Mouse (Mus musculus) embryonic facial prominence, embryonic 10.5 days (tissue): ENCODE data around the gene Trmt112. TPM values are rescaled to one million over a fixed set of nuclear protein-coding genes. Genes with fewer than 3 reads are reported as not detected.
A peak's percentile ranks its signal among the peaks of the same experiment; 100 is the strongest.

Experiments
- DNase-seq: peaks from one replicate; pipeline ENCODE4 v3.0.0-alpha.2; 2017; ENCODE audit warnings: low spot score
- H3K27ac ChIP-seq: fragments of 300-500 bp; sonication (generic); replicated peaks from 2 replicates; pipeline ENCODE4 v1.5.1; 2016; ENCODE audit warnings: mild to moderate bottlenecking
- H3K27me3 ChIP-seq: fragments of 300-500 bp; sonication (generic); replicated peaks from 2 replicates; pipeline ENCODE4 v1.6.1; 2016; ENCODE audit warnings: low read depth, mild to moderate bottlenecking; ENCODE audit not compliant: poor library complexity, severe bottlenecking
- H3K36me3 ChIP-seq: fragments of 300-500 bp; sonication (generic); replicated peaks from 2 replicates; pipeline ENCODE4 v1.6.1; 2016; ENCODE audit warnings: mild to moderate bottlenecking, moderate library complexity
- H3K4me1 ChIP-seq: fragments of 300-500 bp; sonication (generic); 2 replicates; pipeline ENCODE4 v1.6.1; 2016
- H3K4me3 ChIP-seq: fragments of 300-500 bp; sonication (generic); 2 replicates; pipeline ENCODE4 v1.5.1; 2016; ENCODE audit warnings: mild to moderate bottlenecking, moderate library complexity
- H3K9me3 ChIP-seq: fragments of 300-500 bp; sonication (generic); 2 replicates; pipeline ENCODE4 v1.6.1; 2016; ENCODE audit warnings: mild to moderate bottlenecking
- WGBS: fragments of 180-500 bp; shearing (Covaris S2); methylation state at CpG from one replicate; pipeline ENCODE4 v1.1.7; 2016; 5-methylcytosine and 5-hydroxymethylcytosine counted together
- polyA plus RNA-seq: library from polyadenylated mRNA; unstranded; fragments of >200 nt; fragmentation: Nextera tagmentation; extraction: Ambion mirVana; gene quantifications from 2 replicates; pipeline ENCODE4 v1.2.1, GENCODE M21; 2016

Trmt112 gene
- polyA plus RNA-seq, 1 experiment from 2014 or later = 168 TPM

DNA sequence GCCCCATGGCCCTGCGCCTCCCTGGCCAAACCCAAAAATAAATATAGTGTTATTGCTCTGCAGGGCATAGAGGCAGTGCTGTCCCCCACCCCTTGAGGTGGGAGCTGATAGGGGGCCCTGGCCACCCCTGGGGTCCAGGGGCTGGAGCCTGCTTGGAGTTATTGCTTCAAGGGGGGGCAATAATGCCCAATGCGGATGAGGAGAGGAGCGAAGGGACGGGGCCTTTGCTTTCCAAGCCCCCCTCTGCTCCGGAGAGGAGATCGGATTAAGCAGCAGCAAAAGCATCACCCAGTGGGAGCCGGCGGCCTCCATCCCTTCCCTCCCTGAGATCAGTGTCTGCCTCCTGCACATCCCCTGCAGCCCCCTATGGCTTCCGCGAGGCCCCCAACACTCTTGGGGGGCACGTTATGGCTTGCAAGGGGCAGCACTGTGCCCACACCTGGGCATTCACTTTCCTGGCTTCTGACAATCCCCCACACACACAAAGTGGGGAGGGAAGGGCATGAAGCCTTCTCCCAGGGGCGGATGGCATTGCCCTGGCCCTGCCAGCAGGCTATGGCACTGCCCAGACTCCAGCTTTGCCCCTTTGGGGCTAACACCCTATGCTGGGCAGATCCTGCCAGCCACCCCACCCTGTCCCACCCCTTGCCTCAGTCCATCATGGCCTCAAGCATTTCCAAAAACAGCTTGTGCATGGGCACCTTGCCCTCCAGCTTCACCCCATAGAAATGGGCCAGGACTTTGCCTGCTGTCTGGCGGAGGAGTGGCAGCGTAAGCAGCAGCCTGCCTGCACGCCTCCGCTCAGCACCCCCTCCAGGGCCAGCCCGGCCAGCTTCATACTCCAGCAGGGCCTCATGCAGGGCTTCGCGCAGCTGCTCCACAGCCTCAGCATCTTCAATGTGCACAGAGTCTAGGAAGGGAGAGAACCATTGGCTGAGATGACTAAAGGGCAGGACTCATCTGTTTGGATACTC is 1.9 kb downstream of the Trmt112 start:
- Histone ChIP-seq H3K27ac (peak overlapping the region; percentile 19; the same call in 1 of the 2 replicates), H3K4me3 (peak overlapping the region; percentile 73), H3K27me3 (no peaks in the 10 kb centered on the region), H3K36me3 (peaks cover 46% of the 10 kb centered on the region), H3K4me1 (peaks cover 36% of the 10 kb centered on the region), H3K9me3 (no peaks in the 10 kb centered on the region)
- 84% methylated on average over 19 of the region's 19 CpGs for WGBS
- no peak for DNase-seq

DNA sequence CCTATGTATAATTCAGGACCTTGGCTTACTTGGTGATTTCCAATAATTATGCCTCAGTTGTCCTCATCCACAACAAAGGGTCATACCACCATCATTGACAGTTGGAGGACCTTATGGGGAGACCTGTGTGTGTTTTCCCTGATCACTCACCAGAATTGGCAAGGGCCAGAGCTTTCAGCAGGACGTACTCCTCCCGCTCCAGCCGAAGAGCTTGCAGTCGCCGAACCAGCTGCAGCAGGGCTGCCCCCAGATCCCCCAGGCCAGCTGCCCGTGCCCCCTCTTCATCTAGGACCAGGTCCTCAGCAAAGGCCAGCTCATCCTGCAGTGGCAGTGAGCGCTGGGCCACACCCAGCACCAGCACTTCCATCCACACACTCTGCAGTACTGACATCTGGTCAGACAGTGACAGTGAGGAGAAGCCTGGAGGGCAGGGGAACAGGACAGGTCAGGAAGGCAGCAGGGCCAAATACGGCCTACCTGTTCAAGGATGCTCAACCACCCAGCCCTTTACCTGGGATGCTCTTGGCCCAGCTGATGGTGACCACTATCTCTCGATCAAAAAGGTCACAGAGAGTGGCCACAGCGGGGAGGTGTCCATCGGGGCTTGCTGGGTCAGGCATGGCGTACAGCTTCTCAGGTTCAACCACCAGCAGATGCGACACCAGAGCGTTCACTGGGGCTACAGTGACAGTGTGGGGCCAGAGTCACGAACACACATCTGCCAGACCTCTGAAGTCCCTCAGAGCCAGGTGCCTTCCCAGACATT is 2.9 kb downstream of the Trmt112 start:
- Histone ChIP-seq H3K36me3 (peaks cover 36% of the 10 kb centered on the region), H3K27ac (no peak overlapping the region), H3K4me3 (peak overlapping the region; percentile 73; the same call in 1 of the 2 replicates), H3K27me3 (no peaks in the 10 kb centered on the region), H3K9me3 (no peaks in the 10 kb centered on the region), H3K4me1 (peaks cover 32% of the 10 kb centered on the region)
- WGBS = 93% methylated on average over 15 of the region's 15 CpGs
- DNase-seq = no peak

DNA sequence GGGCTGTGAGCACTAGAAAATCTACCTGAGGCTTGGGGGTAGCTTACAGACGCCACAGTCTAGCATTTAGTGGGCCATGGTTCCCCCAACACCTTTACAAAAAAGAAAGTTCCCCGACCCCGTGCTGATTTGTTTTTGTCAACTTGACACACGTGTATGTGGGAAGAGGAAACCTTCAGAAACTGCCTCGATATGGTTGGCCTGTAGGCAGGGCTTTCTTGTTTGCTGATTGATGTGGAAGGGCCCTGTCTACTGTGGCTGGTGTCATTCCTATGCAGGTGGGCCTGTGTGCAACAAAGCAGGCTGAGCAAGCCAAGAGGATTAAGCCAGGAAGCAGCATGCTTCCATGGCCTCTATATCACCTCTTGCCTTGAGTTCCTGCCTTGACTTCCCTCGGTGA is 3.5 kb downstream of the Trmt112 start:
- no peak overlapping the region for H3K27ac ChIP-seq
- no peak for DNase-seq
- 92% methylated on average over 6 of the region's 6 CpGs for WGBS
- no peaks in the 10 kb centered on the region for H3K9me3 ChIP-seq
- peaks cover 25% of the 10 kb centered on the region for H3K4me1 ChIP-seq
- peaks cover 35% of the 10 kb centered on the region for H3K36me3 ChIP-seq
- H3K27me3 ChIP-seq = no peaks in the 10 kb centered on the region
- H3K4me3 ChIP-seq = no peak overlapping the region; the same call in 1 of the 2 replicates

DNA sequence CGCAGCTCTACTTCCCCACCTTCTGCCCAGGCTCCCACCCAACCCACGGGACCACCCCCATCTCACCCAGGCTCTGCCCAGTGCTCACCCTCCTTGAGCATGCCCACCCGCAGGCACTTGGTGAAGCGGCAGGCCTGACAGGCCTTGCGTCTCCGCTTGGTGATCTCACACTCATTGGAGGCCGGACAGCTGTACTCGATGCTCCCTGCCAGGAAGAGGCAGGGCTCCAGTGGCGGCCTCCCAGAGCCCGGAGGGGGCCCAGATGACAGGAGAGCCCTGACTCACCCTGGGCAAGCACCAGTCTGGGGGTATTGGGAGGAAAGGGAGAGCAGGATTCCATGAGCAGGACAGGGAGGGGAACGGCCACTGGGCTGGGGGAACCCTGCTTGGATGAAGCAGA is 4.5 kb downstream of the Trmt112 start:
- no peak for DNase-seq
- Histone ChIP-seq H3K36me3 (peaks cover 40% of the 10 kb centered on the region), H3K9me3 (no peaks in the 10 kb centered on the region), H3K4me3 (no peak overlapping the region), H3K4me1 (peaks cover 16% of the 10 kb centered on the region), H3K27ac (no peak overlapping the region), H3K27me3 (no peaks in the 10 kb centered on the region)
- WGBS = 87% methylated on average over 11 of the region's 11 CpGs

DNA sequence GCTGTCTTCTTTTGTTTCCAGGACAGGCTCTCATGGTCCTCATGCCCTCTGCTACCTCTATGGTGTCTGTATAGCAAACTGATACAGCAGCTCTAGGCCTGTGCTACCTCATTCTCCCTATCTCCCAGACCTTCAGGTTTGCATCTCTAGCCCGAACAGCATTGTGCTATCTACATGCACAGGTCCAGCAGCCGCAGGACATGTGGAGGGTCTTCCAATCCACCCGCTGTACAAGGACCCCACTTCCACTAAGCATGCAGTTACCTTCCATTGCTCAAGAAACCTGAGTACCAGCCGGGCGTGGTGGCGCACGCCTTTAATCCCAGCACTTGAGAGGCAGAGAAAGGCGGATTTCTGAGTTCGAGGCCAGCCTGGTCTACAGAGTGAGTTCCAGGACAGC is 5.0 kb downstream of the Trmt112 start:
- H3K4me3 ChIP-seq = no peak overlapping the region
- DNase-seq = no peak
- H3K36me3 ChIP-seq = peaks cover 40% of the 10 kb centered on the region
- H3K4me1 ChIP-seq = peaks cover 12% of the 10 kb centered on the region
- no peaks in the 10 kb centered on the region for H3K27me3 ChIP-seq
- WGBS = 93% methylated on average over 9 of the region's 9 CpGs
- no peak overlapping the region for H3K27ac ChIP-seq
- no peaks in the 10 kb centered on the region for H3K9me3 ChIP-seq

DNA sequence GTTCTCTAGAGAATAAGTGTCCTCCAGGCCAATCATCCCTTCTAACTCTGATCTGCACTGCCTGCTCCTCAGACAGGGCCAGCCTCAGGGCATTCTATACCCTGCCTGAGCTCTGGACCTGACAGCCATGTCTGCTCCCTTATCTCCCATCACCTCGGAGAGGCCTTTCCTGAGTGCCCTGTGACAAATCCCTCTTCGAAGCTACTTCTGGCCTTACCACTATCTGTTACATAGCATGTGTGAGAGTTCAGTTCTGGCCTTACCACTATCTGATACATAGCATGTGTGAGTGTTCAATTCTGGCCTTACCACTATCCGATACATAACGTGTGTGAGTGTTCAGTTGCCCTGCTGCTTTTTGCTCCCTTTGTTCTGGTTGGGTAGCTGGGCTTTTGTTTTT is 5.8 kb downstream of the Trmt112 start:
- DNase-seq = no peak
- WGBS = 87% methylated on average over 4 of the region's 4 CpGs
- H3K9me3 ChIP-seq = no peaks in the 10 kb centered on the region
- H3K27me3 ChIP-seq = no peaks in the 10 kb centered on the region
- peaks cover 19% of the 10 kb centered on the region for H3K4me1 ChIP-seq
- no peak overlapping the region for H3K27ac ChIP-seq
- no peak overlapping the region for H3K4me3 ChIP-seq
- peaks cover 45% of the 10 kb centered on the region for H3K36me3 ChIP-seq

DNA sequence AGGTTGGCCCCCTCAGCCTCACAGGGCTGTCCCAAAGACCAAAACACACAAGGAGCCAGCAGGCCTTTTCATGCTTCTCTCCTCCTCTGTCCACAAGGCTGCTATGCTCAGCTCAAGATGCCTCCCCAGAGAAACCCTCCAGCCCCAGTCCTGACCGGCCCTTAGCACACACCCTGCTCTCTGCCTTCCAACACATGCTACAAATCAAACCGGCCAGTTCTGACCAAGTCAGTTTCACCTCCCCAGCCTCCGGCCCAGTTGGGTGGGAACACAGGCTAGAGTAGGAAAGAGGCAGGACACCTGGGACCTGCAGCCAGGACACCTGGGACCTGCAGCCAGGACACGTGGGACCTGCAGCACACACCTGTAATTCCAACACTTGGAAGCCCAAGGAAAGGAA is 7.0 kb downstream of the Trmt112 start:
- no peaks in the 10 kb centered on the region for H3K9me3 ChIP-seq
- H3K4me1 ChIP-seq = peaks cover 24% of the 10 kb centered on the region
- no peak overlapping the region for H3K27ac ChIP-seq
- peaks cover 39% of the 10 kb centered on the region for H3K36me3 ChIP-seq
- 82% methylated on average over 4 of the region's 4 CpGs for WGBS
- no peak for DNase-seq
- H3K27me3 ChIP-seq = no peaks in the 10 kb centered on the region
- H3K4me3 ChIP-seq = no peak overlapping the region

DNA sequence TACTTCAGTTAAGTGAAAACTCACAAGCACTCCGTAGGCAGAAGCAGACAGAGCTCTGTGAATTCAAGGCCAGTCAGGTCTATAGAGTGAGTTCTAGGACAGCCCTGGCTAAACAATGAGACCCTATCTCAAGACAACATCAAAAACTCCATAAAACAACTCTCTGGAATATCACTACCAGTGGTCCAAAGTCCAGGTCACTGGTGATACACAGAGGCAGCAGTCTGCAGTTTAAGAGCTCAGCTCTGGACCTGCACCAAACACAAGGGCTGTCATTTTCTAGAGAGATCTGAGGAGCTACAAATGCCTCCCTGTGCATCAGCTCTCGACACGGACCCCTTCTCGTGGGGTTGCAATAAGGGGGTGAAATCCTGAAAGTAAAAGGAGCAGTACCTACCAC is 8.8 kb downstream of the Trmt112 start:
- no peak overlapping the region for H3K27ac ChIP-seq
- H3K4me3 ChIP-seq = no peak overlapping the region
- H3K4me1 ChIP-seq = peaks cover 32% of the 10 kb centered on the region
- H3K9me3 ChIP-seq = no peaks in the 10 kb centered on the region
- peaks cover 20% of the 10 kb centered on the region for H3K36me3 ChIP-seq
- peaks cover 12% of the 10 kb centered on the region for H3K27me3 ChIP-seq
- no peak for DNase-seq
- WGBS = 83% methylated on average over 4 of the region's 4 CpGs

DNA sequence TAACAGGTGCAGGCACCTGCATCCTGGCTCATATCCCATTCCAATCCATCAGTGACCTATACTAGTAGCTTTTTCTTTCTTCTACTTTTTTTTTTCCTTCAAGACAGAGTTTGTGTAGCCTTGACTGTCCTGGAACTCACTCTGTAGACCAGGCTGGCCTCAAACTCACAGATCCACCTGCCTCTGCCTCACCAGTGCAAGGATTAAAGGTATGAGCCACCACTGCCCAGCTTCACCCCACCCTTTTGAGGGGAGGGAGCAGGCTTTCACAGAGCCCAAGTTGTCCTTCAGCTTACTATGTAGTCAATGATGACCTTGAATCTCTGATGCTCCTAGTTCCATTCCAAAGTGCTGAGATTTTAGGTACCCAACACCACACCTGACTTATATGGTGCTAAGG is 9.9 kb downstream of the Trmt112 start:
- Histone ChIP-seq H3K4me1 (peaks cover 32% of the 10 kb centered on the region), H3K27me3 (peaks cover 23% of the 10 kb centered on the region), H3K9me3 (no peaks in the 10 kb centered on the region), H3K27ac (no peak overlapping the region), H3K36me3 (peaks cover 10% of the 10 kb centered on the region; the same call in 1 of the 2 replicates), H3K4me3 (no peak overlapping the region; the same call in 1 of the 2 replicates)
- DNase-seq = no peak

DNA sequence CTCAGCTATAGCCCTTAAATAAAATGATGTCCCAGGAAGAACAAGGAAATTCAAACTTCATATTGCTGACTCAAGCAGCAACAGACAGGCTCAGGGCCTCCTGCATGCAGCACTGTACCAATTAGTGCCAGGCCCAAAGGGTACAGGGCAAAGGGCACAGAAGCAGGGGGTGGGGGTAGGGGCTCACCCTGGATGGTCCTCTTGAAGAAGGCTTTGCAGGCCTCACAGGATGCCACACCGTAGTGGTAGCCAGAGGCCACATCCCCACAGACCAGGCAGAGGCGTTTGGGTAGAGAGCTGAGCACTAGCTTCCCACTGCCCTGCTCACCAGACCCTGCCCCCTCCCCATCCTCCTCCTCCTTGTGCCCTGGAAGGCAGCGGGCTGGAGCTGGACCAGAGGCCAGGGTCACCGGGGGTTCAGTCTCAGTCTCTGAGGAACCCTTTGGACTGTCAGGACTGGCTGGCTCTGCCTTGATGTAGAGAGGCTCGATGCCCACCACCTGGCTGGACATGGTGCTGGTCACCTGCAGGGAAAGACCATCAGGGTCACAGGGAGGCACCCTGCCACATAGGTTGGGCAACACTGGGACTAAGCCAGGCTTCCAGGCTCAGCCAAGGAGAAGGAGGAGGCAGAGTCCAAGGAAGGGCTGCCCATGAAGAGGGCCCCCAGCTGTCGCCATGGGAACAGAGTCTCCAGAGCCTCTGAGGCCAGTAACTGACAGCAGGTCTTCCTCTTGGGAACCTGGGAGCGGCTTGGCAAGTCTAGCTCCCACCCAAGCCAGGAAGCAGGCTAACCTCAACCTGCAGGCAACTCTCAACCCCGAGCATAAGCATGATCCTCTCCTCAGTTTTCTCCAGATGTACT is 10.6 kb downstream of the Trmt112 start:
- H3K27ac ChIP-seq = peak overlapping the region; percentile 91

DNA sequence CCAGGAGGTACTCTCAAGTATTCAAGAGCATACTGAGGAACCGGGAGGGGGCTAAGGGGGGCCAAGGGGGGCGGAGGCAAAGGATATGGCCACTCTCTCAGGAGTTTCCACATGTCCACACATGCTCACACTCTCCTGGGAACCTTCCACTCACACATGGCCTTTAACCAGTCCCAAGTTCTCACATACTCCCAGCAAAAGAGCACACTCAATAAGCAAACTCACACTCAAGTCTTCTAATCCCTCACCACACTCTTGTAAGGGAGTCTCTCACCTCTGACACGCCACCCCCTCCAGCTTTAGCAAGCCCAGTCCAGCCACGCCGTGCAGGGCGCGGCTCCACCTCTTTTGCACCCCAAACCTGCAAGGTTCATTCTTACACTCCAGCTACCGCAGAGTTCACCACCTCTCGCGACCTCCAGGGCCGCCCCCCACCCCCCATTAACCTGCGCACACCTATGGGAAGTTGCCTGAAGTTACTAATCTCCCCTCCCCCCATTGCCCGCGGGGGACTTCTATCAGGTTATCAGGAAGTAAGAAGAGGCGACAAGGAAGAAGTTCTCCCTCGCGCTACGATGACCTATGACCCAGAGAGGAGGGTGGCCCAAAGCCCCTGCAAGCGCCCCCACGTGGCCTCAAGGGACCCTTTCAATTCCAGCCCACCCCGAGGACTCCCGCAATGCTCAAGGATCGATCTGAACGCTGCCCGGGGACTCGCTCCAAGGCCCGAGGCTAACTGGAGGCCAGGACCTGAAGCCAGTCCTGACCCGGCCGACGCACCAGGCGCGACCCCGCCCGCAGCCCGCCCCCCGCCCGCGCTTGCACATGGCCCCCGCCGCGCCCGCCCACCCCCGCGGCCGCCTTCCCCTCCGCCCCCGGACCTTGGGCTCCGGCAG is 11.5 kb downstream of the Trmt112 start:
- Histone ChIP-seq H3K9me3 (no peaks in the 10 kb centered on the region), H3K36me3 (peaks cover 10% of the 10 kb centered on the region; the same call in 1 of the 2 replicates), H3K4me3 (peak overlapping the region; percentile 82), H3K27me3 (peaks cover 38% of the 10 kb centered on the region), H3K4me1 (peaks cover 47% of the 10 kb centered on the region), H3K27ac (peak overlapping the region; percentile 91)
- WGBS = 2% methylated on average over 48 of the region's 48 CpGs
- DNase-seq = no peak

More for the DNA sequence above, 10.6 kb downstream of the Trmt112 start:
- peaks cover 38% of the 10 kb centered on the region for H3K4me1 ChIP-seq
- 41% methylated on average over 8 of the region's 8 CpGs for WGBS
- H3K4me3 ChIP-seq = peak overlapping the region; percentile 82
- peaks cover 10% of the 10 kb centered on the region; the same call in 1 of the 2 replicates for H3K36me3 ChIP-seq
- H3K9me3 ChIP-seq = no peaks in the 10 kb centered on the region
- H3K27me3 ChIP-seq = peaks cover 30% of the 10 kb centered on the region
- peak; percentile 48 for DNase-seq
